Mouse (Mus musculus): ENCODE data around the gene Cadm1. TPM values are rescaled to one million over a fixed set of nuclear protein-coding genes. Genes with fewer than 3 reads are reported as not detected.

Cadm1 gene
- polyA plus RNA-seq, 1 experiment: 7.9 TPM

DNA sequence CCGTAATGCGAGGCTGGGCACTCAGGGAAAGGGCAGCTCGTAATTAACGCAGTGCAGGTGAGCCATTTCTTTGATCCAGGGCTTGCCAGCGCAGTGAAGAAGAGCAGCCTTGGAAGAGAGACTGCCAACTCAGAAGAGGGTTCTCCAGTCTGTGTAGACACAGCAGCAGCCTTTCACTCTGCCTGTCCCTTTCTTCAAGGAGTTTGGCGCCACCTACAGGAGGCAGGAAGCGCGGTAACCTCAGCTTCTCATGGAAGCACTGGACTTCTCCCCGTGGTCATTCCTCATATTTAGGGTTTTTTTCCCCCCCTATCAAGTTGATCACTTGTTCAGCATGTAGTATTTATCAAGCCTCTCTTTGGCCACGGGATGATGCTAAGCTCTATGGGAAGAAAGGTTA is 178.3 kb downstream of the Cadm1 start:
- H3K27me3 ChIP-seq (ENCODE audit: control insufficient read depth, insufficient read depth, low read length): no peaks in the 10 kb centered on the region
- 0 out of 2 replicates have a peak, but pooled peaks cover under 1% of the 10 kb centered on the region for H3K4me1 ChIP-seq (replicated peaks; ENCODE audit: control insufficient read depth, insufficient read depth, low read length)
- no peak overlapping the region for H3K27ac ChIP-seq (ENCODE audit: control insufficient read depth, insufficient read depth, low read length)
- DNase-seq: peak; percentile 67
- H3K36me3 ChIP-seq (ENCODE audit: control insufficient read depth, insufficient read depth, low read length): no peaks in the 10 kb centered on the region
- WGBS: 34% methylated on average over 10 of the region's 10 CpGs
- TF ChIP-seq POLR2A (IDR thresholded peaks at IDR 0.05; ENCODE audit: control insufficient read depth, extremely low read depth, insufficient read depth, low read length, poor library complexity) (no peak), CTCF (IDR thresholded peaks at IDR 0.05; ENCODE audit: borderline replicate concordance, control insufficient read depth, extremely low read depth, insufficient read depth, low read length, poor library complexity) (peak; percentile 52; the same call in 1 of the 2 replicates)
- H3K4me3 ChIP-seq (ENCODE audit: control insufficient read depth, insufficient read depth, low read length): no peak overlapping the region

DNA sequence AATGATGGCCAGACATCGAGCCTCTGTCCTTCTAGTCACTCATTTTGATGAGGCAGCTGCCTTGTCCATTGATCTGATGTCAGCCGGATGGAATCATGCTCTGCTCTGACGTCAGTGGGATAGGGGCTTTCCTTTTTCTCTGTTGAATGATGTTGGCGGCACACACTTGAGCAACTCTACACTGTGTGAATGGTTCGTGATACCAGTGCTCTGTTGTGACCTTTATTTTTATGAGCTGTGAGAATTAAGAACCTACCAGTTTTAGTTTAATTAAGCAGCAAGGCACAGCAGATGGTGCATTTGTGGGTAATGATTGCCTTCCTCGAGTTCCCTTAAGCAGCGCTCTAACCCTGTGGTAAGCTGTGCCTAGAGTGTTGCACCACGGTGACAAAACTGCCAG is 181.0 kb downstream of the Cadm1 start:
- H3K36me3 ChIP-seq (ENCODE audit: control insufficient read depth, insufficient read depth, low read length): no peaks in the 10 kb centered on the region
- no peaks in the 10 kb centered on the region for H3K4me1 ChIP-seq (replicated peaks; ENCODE audit: control insufficient read depth, insufficient read depth, low read length)
- no peak overlapping the region for H3K4me3 ChIP-seq (ENCODE audit: control insufficient read depth, insufficient read depth, low read length)
- TF ChIP-seq CTCF (IDR thresholded peaks at IDR 0.05; ENCODE audit: borderline replicate concordance, control insufficient read depth, extremely low read depth, insufficient read depth, low read length, poor library complexity): no peak
- no peak for TF ChIP-seq POLR2A (IDR thresholded peaks at IDR 0.05; ENCODE audit: control insufficient read depth, extremely low read depth, insufficient read depth, low read length, poor library complexity)
- DNase-seq: no peak
- no peak overlapping the region for H3K27ac ChIP-seq (ENCODE audit: control insufficient read depth, insufficient read depth, low read length)
- 87% methylated on average over 8 of the region's 8 CpGs for WGBS
- no peaks in the 10 kb centered on the region for H3K27me3 ChIP-seq (ENCODE audit: control insufficient read depth, insufficient read depth, low read length)

DNA sequence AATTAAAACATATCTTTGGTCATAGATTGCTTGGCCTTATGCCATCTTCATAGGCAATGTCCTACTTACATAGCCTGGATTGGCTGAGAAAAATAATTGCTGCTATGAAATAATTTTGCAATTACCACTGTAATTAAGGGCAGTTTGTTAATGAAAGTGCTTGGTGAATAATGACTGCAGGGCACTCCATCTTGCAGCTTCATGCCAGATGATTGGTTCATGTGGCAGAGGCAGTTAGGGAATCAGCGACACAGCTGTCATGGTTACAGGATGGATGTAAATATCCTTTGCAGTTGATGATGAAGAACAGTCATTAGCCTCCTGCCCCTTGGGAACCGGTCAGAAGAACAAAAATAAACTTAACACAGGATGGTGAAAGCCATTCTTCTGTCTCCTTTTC is 184.6 kb downstream of the Cadm1 start:
- H3K36me3 ChIP-seq (ENCODE audit: control insufficient read depth, insufficient read depth, low read length): no peaks in the 10 kb centered on the region
- DNase-seq: no peak
- TF ChIP-seq POLR2A (IDR thresholded peaks at IDR 0.05; ENCODE audit: control insufficient read depth, extremely low read depth, insufficient read depth, low read length, poor library complexity) (no peak), CTCF (IDR thresholded peaks at IDR 0.05; ENCODE audit: borderline replicate concordance, control insufficient read depth, extremely low read depth, insufficient read depth, low read length, poor library complexity) (no peak)
- H3K4me1 ChIP-seq (replicated peaks; ENCODE audit: control insufficient read depth, insufficient read depth, low read length): no peaks in the 10 kb centered on the region
- H3K27ac ChIP-seq (ENCODE audit: control insufficient read depth, insufficient read depth, low read length): no peak overlapping the region
- no peak overlapping the region for H3K4me3 ChIP-seq (ENCODE audit: control insufficient read depth, insufficient read depth, low read length)
- no peaks in the 10 kb centered on the region for H3K27me3 ChIP-seq (ENCODE audit: control insufficient read depth, insufficient read depth, low read length)
- 87% methylated on average over 2 of the region's 2 CpGs for WGBS

DNA sequence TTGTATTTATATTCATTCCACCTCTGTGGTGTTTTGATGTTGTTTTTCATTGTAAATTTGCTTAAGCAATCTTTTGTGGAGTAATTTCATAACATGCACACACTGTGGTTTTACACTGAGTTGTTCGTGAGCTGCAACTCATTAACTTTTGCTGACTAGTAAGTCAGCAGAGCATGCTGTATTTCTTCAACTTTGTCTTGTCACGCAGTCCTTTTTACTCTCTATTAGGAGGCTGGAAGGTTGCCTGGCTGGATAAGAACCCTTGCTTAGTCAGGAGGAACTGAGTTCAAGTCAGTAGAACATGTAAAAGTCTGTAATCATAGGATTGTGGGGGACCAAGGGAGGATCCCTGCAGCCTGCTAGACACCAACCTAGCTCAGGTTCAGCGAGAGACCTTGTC is 185.4 kb downstream of the Cadm1 start:
- Histone ChIP-seq H3K4me1 (replicated peaks; ENCODE audit: control insufficient read depth, insufficient read depth, low read length) (no peaks in the 10 kb centered on the region), H3K27ac (ENCODE audit: control insufficient read depth, insufficient read depth, low read length) (no peak overlapping the region), H3K36me3 (ENCODE audit: control insufficient read depth, insufficient read depth, low read length) (no peaks in the 10 kb centered on the region), H3K27me3 (ENCODE audit: control insufficient read depth, insufficient read depth, low read length) (no peaks in the 10 kb centered on the region), H3K4me3 (ENCODE audit: control insufficient read depth, insufficient read depth, low read length) (no peak overlapping the region)
- WGBS: 92% methylated on average over 3 of the region's 3 CpGs
- DNase-seq: no peak
- TF ChIP-seq CTCF (IDR thresholded peaks at IDR 0.05; ENCODE audit: borderline replicate concordance, control insufficient read depth, extremely low read depth, insufficient read depth, low read length, poor library complexity) (no peak), POLR2A (IDR thresholded peaks at IDR 0.05; ENCODE audit: control insufficient read depth, extremely low read depth, insufficient read depth, low read length, poor library complexity) (no peak)

DNA sequence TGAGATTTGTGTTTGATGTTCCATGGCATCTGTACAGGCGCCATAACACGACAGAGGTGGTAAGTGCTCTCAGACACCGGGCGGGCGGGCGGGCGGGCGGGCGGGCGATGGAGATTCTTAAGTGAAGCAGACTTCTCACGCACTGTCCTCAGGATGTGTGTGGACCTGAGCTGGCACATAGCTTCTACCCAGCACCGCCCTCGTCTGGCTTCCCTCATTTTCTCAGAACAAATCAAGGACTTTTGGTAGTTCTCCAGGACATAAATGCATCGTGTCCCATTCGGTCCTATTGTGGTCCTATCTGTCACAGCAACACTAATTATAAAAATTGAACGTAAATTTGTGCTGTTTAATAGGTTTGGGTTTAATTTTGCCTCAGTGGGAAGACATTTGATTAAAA is 186.9 kb downstream of the Cadm1 start:
- H3K27me3 ChIP-seq (ENCODE audit: control insufficient read depth, insufficient read depth, low read length): no peaks in the 10 kb centered on the region
- H3K4me1 ChIP-seq (replicated peaks; ENCODE audit: control insufficient read depth, insufficient read depth, low read length): no peaks in the 10 kb centered on the region
- 93% methylated on average over 16 of the region's 16 CpGs for WGBS
- DNase-seq: no peak
- H3K36me3 ChIP-seq (ENCODE audit: control insufficient read depth, insufficient read depth, low read length): no peaks in the 10 kb centered on the region
- H3K4me3 ChIP-seq (ENCODE audit: control insufficient read depth, insufficient read depth, low read length): no peak overlapping the region
- TF ChIP-seq POLR2A (IDR thresholded peaks at IDR 0.05; ENCODE audit: control insufficient read depth, extremely low read depth, insufficient read depth, low read length, poor library complexity) (no peak), CTCF (IDR thresholded peaks at IDR 0.05; ENCODE audit: borderline replicate concordance, control insufficient read depth, extremely low read depth, insufficient read depth, low read length, poor library complexity) (no peak)
- no peak overlapping the region for H3K27ac ChIP-seq (ENCODE audit: control insufficient read depth, insufficient read depth, low read length)

DNA sequence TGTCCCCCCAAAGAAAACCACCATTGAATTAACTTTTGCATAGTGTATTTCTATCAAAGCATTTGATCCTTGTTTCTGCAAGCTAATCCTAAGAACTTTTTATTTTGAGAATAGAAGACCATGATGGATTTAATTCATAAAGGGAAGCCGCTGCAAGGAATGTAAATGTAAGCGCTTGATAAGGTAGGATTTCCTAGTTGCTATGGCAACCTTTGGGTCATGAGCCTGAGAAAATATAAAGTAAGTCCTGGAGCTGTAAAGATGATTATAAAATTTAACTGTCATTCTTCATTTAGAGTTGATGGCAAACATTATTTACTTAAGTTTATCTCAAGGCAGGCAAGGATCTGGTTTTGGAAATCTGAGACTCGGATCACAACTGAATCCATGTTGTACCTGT is 197.6 kb downstream of the Cadm1 start:
- Histone ChIP-seq H3K36me3 (ENCODE audit: control insufficient read depth, insufficient read depth, low read length) (no peaks in the 10 kb centered on the region), H3K4me1 (replicated peaks; ENCODE audit: control insufficient read depth, insufficient read depth, low read length) (no peaks in the 10 kb centered on the region), H3K27ac (ENCODE audit: control insufficient read depth, insufficient read depth, low read length) (no peak overlapping the region), H3K27me3 (ENCODE audit: control insufficient read depth, insufficient read depth, low read length) (no peaks in the 10 kb centered on the region), H3K4me3 (ENCODE audit: control insufficient read depth, insufficient read depth, low read length) (no peak overlapping the region)
- no peak for DNase-seq
- WGBS: 93% methylated on average over 3 of the region's 3 CpGs
- no peak for TF ChIP-seq CTCF (IDR thresholded peaks at IDR 0.05; ENCODE audit: borderline replicate concordance, control insufficient read depth, extremely low read depth, insufficient read depth, low read length, poor library complexity)
- no peak for TF ChIP-seq POLR2A (IDR thresholded peaks at IDR 0.05; ENCODE audit: control insufficient read depth, extremely low read depth, insufficient read depth, low read length, poor library complexity)

DNA sequence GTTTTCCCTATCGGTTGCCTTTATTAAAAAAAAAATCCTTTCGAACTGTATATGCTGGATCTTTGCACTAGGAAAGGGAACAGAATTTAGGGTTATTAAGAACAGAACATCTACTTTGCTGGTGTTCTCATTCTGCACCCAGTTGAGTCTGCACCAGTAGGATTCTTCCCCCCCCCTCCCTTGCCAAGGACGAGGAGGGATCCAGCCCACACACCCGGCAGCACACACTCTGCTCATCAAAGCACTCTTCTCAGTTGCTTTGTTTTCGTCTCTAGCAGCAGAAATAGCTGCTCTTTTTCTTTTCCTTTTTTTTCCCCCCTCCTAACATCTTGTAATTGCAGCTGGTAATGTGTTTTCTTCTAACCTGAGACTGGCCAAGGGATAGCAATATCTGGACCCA is 198.9 kb downstream of the Cadm1 start:
- 50% methylated on average over 5 of the region's 5 CpGs for WGBS
- TF ChIP-seq POLR2A (IDR thresholded peaks at IDR 0.05; ENCODE audit: control insufficient read depth, extremely low read depth, insufficient read depth, low read length, poor library complexity) (no peak), CTCF (IDR thresholded peaks at IDR 0.05; ENCODE audit: borderline replicate concordance, control insufficient read depth, extremely low read depth, insufficient read depth, low read length, poor library complexity) (no peak)
- H3K27ac ChIP-seq (ENCODE audit: control insufficient read depth, insufficient read depth, low read length): no peak overlapping the region
- H3K4me3 ChIP-seq (ENCODE audit: control insufficient read depth, insufficient read depth, low read length): no peak overlapping the region
- no peaks in the 10 kb centered on the region for H3K27me3 ChIP-seq (ENCODE audit: control insufficient read depth, insufficient read depth, low read length)
- no peaks in the 10 kb centered on the region for H3K36me3 ChIP-seq (ENCODE audit: control insufficient read depth, insufficient read depth, low read length)
- no peak for DNase-seq
- H3K4me1 ChIP-seq (replicated peaks; ENCODE audit: control insufficient read depth, insufficient read depth, low read length): no peaks in the 10 kb centered on the region

Data from thymus, adult 2 months (tissue).